Mouse (Mus musculus) liver, postnatal 0 days (tissue): ENCODE measurements at regions not wholly inside any gene's neighbourhood (a gene's known extent, or its start where the extent isn't known, plus 50 kb on each side); places are given as distances from the start of the nearest gene placed in this dataset.

Source experiments
- CTCF ChIP-seq: sonication (generic); IDR thresholded peaks from 2 replicates; pipeline ENCODE4 v1.5.1; 2016; ENCODE audit warnings: antibody characterized with exemption, low read depth
- EP300 ChIP-seq: IDR thresholded peaks from 2 replicates; pipeline ENCODE4 v1.6.1; 2016; ENCODE audit warnings: antibody characterized with exemption, low read depth, mild to moderate bottlenecking

DNA sequence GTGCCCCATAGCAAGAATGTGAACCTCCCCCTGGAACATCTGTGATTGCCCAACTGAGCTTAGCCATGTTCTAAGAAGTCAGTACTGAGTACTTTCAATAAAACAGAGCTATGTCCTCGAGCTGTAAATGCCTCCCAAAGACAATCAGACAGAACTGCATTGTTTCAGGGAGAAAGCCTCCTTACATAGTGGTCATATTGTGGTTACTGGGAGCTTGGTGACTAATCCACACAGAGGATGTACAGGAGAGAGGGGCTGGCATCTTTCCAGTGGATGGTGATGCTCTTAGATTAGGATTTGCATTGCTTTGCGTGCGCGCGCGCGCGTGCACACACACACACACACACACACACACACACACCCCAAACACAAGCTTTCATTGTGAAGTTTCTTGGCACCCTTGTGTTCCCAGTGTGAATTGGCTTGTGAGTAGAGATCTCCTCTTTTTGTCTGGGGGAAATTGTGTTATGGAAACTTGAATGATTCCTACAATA, 286.3 kb downstream of the Osr1 start:
- TF ChIP-seq EP300 (no peak), CTCF (no peak)
